Mouse (Mus musculus): ENCODE results near the gene Nup160. TPM values are rescaled to one million over a fixed set of nuclear protein-coding genes. Genes with fewer than 3 reads are reported as not detected.

Nup160 gene
- total and polyA plus RNA-seq, 2 experiments from 2014 or later = 10.9 to 21.6 TPM

GRCm38 (mm10) chr2:90638986-90639746 is 37.8 kb upstream of the Nup160 start:
- Histone ChIP-seq H3K4me2 (ENCODE audit: low read depth) (no peak overlapping the region), H3K4me3 (ENCODE audit: low read depth, low read length) (no peak overlapping the region), H3K27ac (ENCODE audit: low read depth, low read length) (no peak overlapping the region), H3K27me3 (ENCODE audit: insufficient read depth, low read length) (no peaks in the 10 kb centered on the region), H3K36me3 (ENCODE audit: insufficient read depth) (no peaks in the 10 kb centered on the region), H3K4me1 (ENCODE audit: insufficient read depth) (no peaks in the 10 kb centered on the region), H3K9ac (no peak overlapping the region), H3K9me3 (ENCODE audit: low read length) (no peaks in the 10 kb centered on the region)
- no peak for TF ChIP-seq CTCF (IDR thresholded peaks at IDR 0.05; ENCODE audit: low read depth)
- ATAC-seq (no peak), DNase-seq (no peak)
- WGBS = 89% methylated on average over 8 of the region's 8 CpGs

- Histone ChIP-seq H3K4me2 (ENCODE audit: low read depth) (no peak overlapping the region), H3K27ac (ENCODE audit: low read depth, low read length) (no peak overlapping the region), H3K4me3 (ENCODE audit: low read depth, low read length) (no peak overlapping the region), H3K9me3 (ENCODE audit: low read length) (no peaks in the 10 kb centered on the region), H3K27me3 (ENCODE audit: insufficient read depth, low read length) (no peaks in the 10 kb centered on the region), H3K36me3 (ENCODE audit: insufficient read depth) (no peaks in the 10 kb centered on the region), H3K4me1 (ENCODE audit: insufficient read depth) (no peaks in the 10 kb centered on the region), H3K9ac (no peak overlapping the region)
- no peak for DNase-seq
- 64% methylated on average over 5 of the region's 5 CpGs for WGBS
- no peak for TF ChIP-seq CTCF (IDR thresholded peaks at IDR 0.05; ENCODE audit: low read depth)
- no peak; the same call in 1 of the 2 replicates for ATAC-seq
Observed at GRCm38 (mm10) chr2:90639747-90640699, 37.0 kb upstream of the Nup160 start.

- Histone ChIP-seq H3K4me3 (ENCODE audit: low read depth, low read length) (no peak overlapping the region), H3K4me2 (ENCODE audit: low read depth) (no peak overlapping the region), H3K27ac (ENCODE audit: low read depth, low read length) (no peak overlapping the region), H3K9me3 (ENCODE audit: low read length) (no peaks in the 10 kb centered on the region), H3K9ac (no peak overlapping the region), H3K27me3 (ENCODE audit: insufficient read depth, low read length) (no peaks in the 10 kb centered on the region), H3K36me3 (ENCODE audit: insufficient read depth) (no peaks in the 10 kb centered on the region), H3K4me1 (ENCODE audit: insufficient read depth) (no peaks in the 10 kb centered on the region)
- no peak for ATAC-seq
- no peak for DNase-seq
- TF ChIP-seq CTCF (IDR thresholded peaks at IDR 0.05; ENCODE audit: low read depth) = no peak
- 82% methylated on average over 10 of the region's 10 CpGs for WGBS
Observed at GRCm38 (mm10) chr2:90641007-90641709, 35.9 kb upstream of the Nup160 start.

- no peak for ATAC-seq
- TF ChIP-seq CTCF (IDR thresholded peaks at IDR 0.05; ENCODE audit: low read depth) = no peak
- no peaks in the 10 kb centered on the region for H3K9me3 ChIP-seq (ENCODE audit: low read length)
- DNase-seq = no peak
- no peak overlapping the region for H3K4me2 ChIP-seq (ENCODE audit: low read depth)
- no peaks in the 10 kb centered on the region for H3K4me1 ChIP-seq (ENCODE audit: insufficient read depth)
- H3K9ac ChIP-seq = no peak overlapping the region
- no peaks in the 10 kb centered on the region for H3K36me3 ChIP-seq (ENCODE audit: insufficient read depth)
- no peaks in the 10 kb centered on the region for H3K27me3 ChIP-seq (ENCODE audit: insufficient read depth, low read length)
- H3K27ac ChIP-seq (ENCODE audit: low read depth, low read length) = no peak overlapping the region
- H3K4me3 ChIP-seq (ENCODE audit: low read depth, low read length) = no peak overlapping the region
- 94% methylated on average over 4 of the region's 4 CpGs for WGBS
Observed at GRCm38 (mm10) chr2:90641710-90642039, 35.3 kb upstream of the Nup160 start.

GRCm38 (mm10) chr2:90647084-90647483 is 29.9 kb upstream of the Nup160 start:
- Histone ChIP-seq H3K4me3 (ENCODE audit: low read depth, low read length) (no peak overlapping the region), H3K27me3 (ENCODE audit: insufficient read depth, low read length) (no peaks in the 10 kb centered on the region), H3K9me3 (ENCODE audit: low read length) (no peaks in the 10 kb centered on the region), H3K4me1 (ENCODE audit: insufficient read depth) (no peaks in the 10 kb centered on the region), H3K4me2 (ENCODE audit: low read depth) (no peak overlapping the region), H3K9ac (no peak overlapping the region), H3K27ac (ENCODE audit: low read depth, low read length) (no peak overlapping the region), H3K36me3 (ENCODE audit: insufficient read depth) (no peaks in the 10 kb centered on the region)
- DNase-seq = no peak
- WGBS = 73% methylated on average over 6 of the region's 6 CpGs
- TF ChIP-seq CTCF (IDR thresholded peaks at IDR 0.05; ENCODE audit: low read depth) = no peak
- no peak for ATAC-seq

- H3K4me3 ChIP-seq (ENCODE audit: low read depth, low read length) = no peak overlapping the region
- no peaks in the 10 kb centered on the region for H3K9me3 ChIP-seq (ENCODE audit: low read length)
- 93% methylated on average over 3 of the region's 3 CpGs for WGBS
- H3K36me3 ChIP-seq (ENCODE audit: insufficient read depth) = no peaks in the 10 kb centered on the region
- no peaks in the 10 kb centered on the region for H3K27me3 ChIP-seq (ENCODE audit: insufficient read depth, low read length)
- no peaks in the 10 kb centered on the region for H3K4me1 ChIP-seq (ENCODE audit: insufficient read depth)
- ATAC-seq (no peak), DNase-seq (no peak)
- no peak overlapping the region for H3K27ac ChIP-seq (ENCODE audit: low read depth, low read length)
- no peak overlapping the region for H3K9ac ChIP-seq
- no peak for TF ChIP-seq CTCF (IDR thresholded peaks at IDR 0.05; ENCODE audit: low read depth)
- no peak overlapping the region for H3K4me2 ChIP-seq (ENCODE audit: low read depth)
Observed at GRCm38 (mm10) chr2:90649405-90649804, 27.6 kb upstream of the Nup160 start.

All from forebrain, postnatal 0 days (tissue).